Mouse (Mus musculus): ENCODE results near the gene S100a11. TPM values are rescaled to one million over a fixed set of nuclear protein-coding genes. Genes with fewer than 3 reads are reported as not detected.
"Not testable (repeated sequence)": the region's sequence is repeated elsewhere in the genome, so short reads cannot be mapped to it uniquely, and the experiment has no call there.

S100a11 gene
- polyA plus RNA-seq, 1 experiment from 2014 or later = 1,151 TPM

- Histone ChIP-seq H3K27ac (ENCODE audit: low read depth, low read length) (no peak overlapping the region), H3K27me3 (ENCODE audit: control insufficient read depth, insufficient read depth, low read length) (no peaks in the 10 kb centered on the region), H3K4me2 (replicated peaks; ENCODE audit: low read depth, low read length) (no peak overlapping the region), H3K4me3 (ENCODE audit: low read length) (no peak overlapping the region), H3K36me3 (ENCODE audit: control insufficient read depth, insufficient read depth, low read length) (no peaks in the 10 kb centered on the region), H3K9ac (ENCODE audit: low read depth, low read length) (no peak overlapping the region), H3K9me3 (ENCODE audit: control insufficient read depth, low read length) (no peaks in the 10 kb centered on the region), H3K4me1 (ENCODE audit: control insufficient read depth, insufficient read depth, low read length) (no peaks in the 10 kb centered on the region)
- 75% methylated on average over 2 of the region's 2 CpGs for WGBS
- no peak for ATAC-seq (ENCODE audit: low FRiP score, low TSS enrichment)
Measured at GRCm38 (mm10) chr3:93541501-93541900, 21.2 kb downstream of the S100a11 start.

GRCm38 (mm10) chr3:93544170-93544569 lies 23.9 kb downstream of the S100a11 start:
- 79% methylated on average over 6 of the region's 6 CpGs for WGBS
- not testable (repeated sequence) for H3K27ac ChIP-seq (ENCODE audit: low read depth, low read length); H3K36me3 ChIP-seq (ENCODE audit: control insufficient read depth, insufficient read depth, low read length); H3K4me2 ChIP-seq (replicated peaks; ENCODE audit: low read depth, low read length); ATAC-seq (ENCODE audit: low FRiP score, low TSS enrichment); H3K4me1 ChIP-seq (ENCODE audit: control insufficient read depth, insufficient read depth, low read length); H3K4me3 ChIP-seq (ENCODE audit: low read length); H3K9me3 ChIP-seq (ENCODE audit: control insufficient read depth, low read length); H3K27me3 ChIP-seq (ENCODE audit: control insufficient read depth, insufficient read depth, low read length); H3K9ac ChIP-seq (ENCODE audit: low read depth, low read length)

DNA sequence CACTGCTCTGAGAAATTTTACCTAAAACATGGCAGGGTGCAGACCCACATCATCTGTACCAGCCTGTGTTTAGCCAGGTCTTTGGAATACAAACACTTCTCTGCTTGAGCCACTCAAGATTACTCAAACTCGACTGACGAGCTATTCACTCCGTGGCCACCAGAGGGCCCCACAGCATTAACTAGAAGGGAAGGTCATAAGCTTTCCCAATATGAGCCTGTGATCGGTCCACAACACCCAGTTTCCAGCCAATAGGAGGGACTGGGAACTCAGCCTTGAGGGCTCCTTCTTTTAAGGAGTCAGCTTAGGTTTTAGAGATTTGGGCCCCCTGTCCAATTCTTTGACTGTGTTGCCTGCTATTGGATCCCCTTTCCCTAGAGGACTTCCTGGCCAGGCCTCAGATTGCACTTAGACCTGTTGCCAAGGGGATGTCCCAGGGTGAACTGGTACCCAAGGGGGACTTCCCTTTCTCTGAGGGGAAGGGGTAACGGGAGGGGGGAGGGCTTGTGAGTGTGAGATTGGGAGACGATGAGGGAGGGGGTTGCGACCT lies 26.9 kb downstream of the S100a11 start:
- Histone ChIP-seq H3K27me3 (ENCODE audit: control insufficient read depth, insufficient read depth, low read length) (no peaks in the 10 kb centered on the region), H3K4me1 (ENCODE audit: control insufficient read depth, insufficient read depth, low read length) (no peaks in the 10 kb centered on the region), H3K36me3 (ENCODE audit: control insufficient read depth, insufficient read depth, low read length) (no peaks in the 10 kb centered on the region), H3K9me3 (ENCODE audit: control insufficient read depth, low read length) (no peaks in the 10 kb centered on the region), H3K4me2 (replicated peaks; ENCODE audit: low read depth, low read length) (no peak overlapping the region), H3K4me3 (ENCODE audit: low read length) (no peak overlapping the region), H3K9ac (ENCODE audit: low read depth, low read length) (no peak overlapping the region), H3K27ac (ENCODE audit: low read depth, low read length) (no peak overlapping the region)
- ATAC-seq (ENCODE audit: low FRiP score, low TSS enrichment) = peak; percentile 79
- WGBS = 29% methylated on average over 7 of the region's 7 CpGs

DNA sequence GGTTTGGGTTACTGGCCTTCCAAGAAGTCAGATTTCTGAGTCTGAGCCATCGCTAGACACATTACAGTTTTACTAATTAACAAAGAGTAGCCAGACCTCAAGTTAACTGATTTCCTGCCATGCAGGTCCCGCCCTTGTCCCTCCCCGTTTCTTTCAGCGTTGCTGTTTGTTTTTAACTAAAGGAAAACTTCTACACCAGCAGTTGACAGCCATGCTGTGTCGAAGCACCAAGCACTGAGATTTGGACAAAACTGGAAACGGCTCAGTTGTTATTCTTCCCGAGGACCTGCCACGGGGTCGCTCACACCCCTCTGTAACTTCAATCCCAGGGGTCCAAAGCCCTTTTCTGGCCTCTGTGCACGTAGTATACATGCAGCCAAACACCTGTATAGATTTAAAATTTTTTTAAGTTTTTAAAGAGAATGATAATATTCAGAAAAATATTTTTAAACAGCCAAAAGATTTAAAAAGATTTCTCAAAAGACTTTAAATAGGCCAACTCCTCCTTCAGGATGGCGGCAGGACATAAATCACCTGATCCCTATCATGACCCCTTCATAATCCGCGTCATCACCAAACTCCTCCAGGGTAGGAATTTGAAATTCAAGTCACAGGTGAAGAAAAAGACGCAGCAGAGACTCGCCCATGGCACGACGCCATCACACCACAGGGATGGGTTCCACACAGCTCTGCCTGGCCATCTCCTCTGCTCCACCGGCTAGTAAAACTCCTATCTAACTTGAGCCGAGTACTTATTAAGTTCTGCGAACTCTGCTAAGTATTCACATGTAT lies 27.7 kb downstream of the S100a11 start:
- Histone ChIP-seq H3K9me3 (ENCODE audit: control insufficient read depth, low read length) (no peaks in the 10 kb centered on the region), H3K27ac (ENCODE audit: low read depth, low read length) (no peak overlapping the region), H3K9ac (ENCODE audit: low read depth, low read length) (no peak overlapping the region), H3K4me2 (replicated peaks; ENCODE audit: low read depth, low read length) (no peak overlapping the region), H3K36me3 (ENCODE audit: control insufficient read depth, insufficient read depth, low read length) (no peaks in the 10 kb centered on the region), H3K4me1 (ENCODE audit: control insufficient read depth, insufficient read depth, low read length) (no peaks in the 10 kb centered on the region), H3K27me3 (ENCODE audit: control insufficient read depth, insufficient read depth, low read length) (no peaks in the 10 kb centered on the region), H3K4me3 (ENCODE audit: low read length) (no peak overlapping the region)
- peak; percentile 47; the same call in 1 of the 2 replicates for ATAC-seq (ENCODE audit: low FRiP score, low TSS enrichment)
- 56% methylated on average over 20 of the region's 20 CpGs for WGBS

DNA sequence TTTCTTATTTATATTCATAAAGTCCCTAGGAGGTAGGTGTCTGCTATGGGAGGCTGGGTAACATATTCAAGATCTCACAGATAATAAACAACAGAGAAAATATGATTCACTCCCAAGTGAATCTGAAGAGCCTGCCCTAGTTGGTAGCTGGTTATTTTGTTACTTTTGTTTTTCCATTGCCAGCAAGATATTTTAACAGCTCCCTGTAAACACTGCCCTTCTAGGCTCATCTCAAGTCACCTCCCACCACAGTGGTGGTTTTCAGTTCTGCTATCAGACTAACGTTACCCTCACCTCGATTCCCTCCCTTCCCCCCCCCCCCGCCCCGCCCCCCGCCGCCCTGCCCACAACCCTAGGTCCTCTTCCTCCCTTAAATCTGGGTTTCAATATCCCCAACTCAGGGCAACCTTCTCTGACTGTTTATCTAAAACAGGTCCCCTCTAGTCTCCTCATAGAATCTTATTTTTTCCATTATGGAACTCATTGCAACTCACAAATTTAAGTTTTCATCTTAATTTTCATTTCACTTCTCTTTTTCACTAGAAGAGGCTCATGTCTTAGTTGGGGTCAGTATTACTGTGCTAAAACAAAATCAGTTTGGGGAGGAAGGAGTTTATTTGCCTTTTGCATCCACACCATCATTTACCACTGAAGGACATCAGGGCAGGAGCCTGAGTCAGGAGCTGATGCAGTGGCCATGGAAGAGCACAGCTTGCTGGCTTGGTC lies 28.4 kb downstream of the S100a11 start:
- ATAC-seq (ENCODE audit: low FRiP score, low TSS enrichment) = no peak
- 66% methylated on average over 5 of the region's 6 CpGs for WGBS
- H3K36me3 ChIP-seq (ENCODE audit: control insufficient read depth, insufficient read depth, low read length) = no peaks in the 10 kb centered on the region
- H3K4me3 ChIP-seq (ENCODE audit: low read length) = no peak overlapping the region
- H3K27me3 ChIP-seq (ENCODE audit: control insufficient read depth, insufficient read depth, low read length) = no peaks in the 10 kb centered on the region
- H3K4me1 ChIP-seq (ENCODE audit: control insufficient read depth, insufficient read depth, low read length) = no peaks in the 10 kb centered on the region
- no peak overlapping the region for H3K9ac ChIP-seq (ENCODE audit: low read depth, low read length)
- no peak overlapping the region for H3K4me2 ChIP-seq (replicated peaks; ENCODE audit: low read depth, low read length)
- no peaks in the 10 kb centered on the region for H3K9me3 ChIP-seq (ENCODE audit: control insufficient read depth, low read length)
- no peak overlapping the region for H3K27ac ChIP-seq (ENCODE audit: low read depth, low read length)

DNA sequence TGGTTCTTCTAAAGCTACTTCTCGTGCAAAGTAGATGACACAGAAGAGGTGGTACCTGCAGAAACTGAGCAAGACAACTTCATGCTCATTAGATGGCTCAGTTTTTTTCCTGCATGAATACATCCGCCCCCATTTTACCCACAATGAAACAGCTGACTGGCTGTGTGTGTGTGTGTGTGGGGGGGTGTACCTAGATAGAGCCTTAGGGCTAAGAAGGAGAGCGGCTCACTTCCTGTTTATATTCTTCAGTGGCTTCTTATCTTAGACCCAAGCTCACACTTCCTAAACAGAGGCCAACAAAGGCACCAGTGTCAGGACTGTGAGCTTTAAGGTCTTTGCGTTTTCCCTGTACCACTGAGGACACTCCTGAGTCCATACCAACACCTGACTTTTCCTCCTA lies 29.7 kb downstream of the S100a11 start:
- no peaks in the 10 kb centered on the region for H3K36me3 ChIP-seq (ENCODE audit: control insufficient read depth, insufficient read depth, low read length)
- no peaks in the 10 kb centered on the region for H3K9me3 ChIP-seq (ENCODE audit: control insufficient read depth, low read length)
- H3K4me1 ChIP-seq (ENCODE audit: control insufficient read depth, insufficient read depth, low read length) = 0 out of 2 replicates have a peak, but pooled peaks cover 3% of the 10 kb centered on the region
- no peaks in the 10 kb centered on the region for H3K27me3 ChIP-seq (ENCODE audit: control insufficient read depth, insufficient read depth, low read length)
- ATAC-seq (ENCODE audit: low FRiP score, low TSS enrichment) = no peak
- no peak overlapping the region for H3K4me2 ChIP-seq (replicated peaks; ENCODE audit: low read depth, low read length)
- no peak overlapping the region for H3K9ac ChIP-seq (ENCODE audit: low read depth, low read length)
- H3K27ac ChIP-seq (ENCODE audit: low read depth, low read length) = no peak overlapping the region
- WGBS = 75% methylated on average over 4 of the region's 4 CpGs
- no peak overlapping the region for H3K4me3 ChIP-seq (ENCODE audit: low read length)

GRCm38 (mm10) chr3:93551950-93552901 lies 31.9 kb downstream of the S100a11 start:
- H3K4me2 ChIP-seq (replicated peaks; ENCODE audit: low read depth, low read length) = no peak overlapping the region
- 77% methylated on average over 5 of the region's 5 CpGs for WGBS
- no peak overlapping the region for H3K27ac ChIP-seq (ENCODE audit: low read depth, low read length)
- H3K36me3 ChIP-seq (ENCODE audit: control insufficient read depth, insufficient read depth, low read length) = no peaks in the 10 kb centered on the region
- H3K27me3 ChIP-seq (ENCODE audit: control insufficient read depth, insufficient read depth, low read length) = no peaks in the 10 kb centered on the region
- peaks cover 8% of the 10 kb centered on the region; the same call in 1 of the 2 replicates for H3K4me1 ChIP-seq (ENCODE audit: control insufficient read depth, insufficient read depth, low read length)
- H3K9me3 ChIP-seq (ENCODE audit: control insufficient read depth, low read length) = no peaks in the 10 kb centered on the region
- H3K4me3 ChIP-seq (ENCODE audit: low read length) = no peak overlapping the region
- H3K9ac ChIP-seq (ENCODE audit: low read depth, low read length) = no peak overlapping the region
- no peak for ATAC-seq (ENCODE audit: low FRiP score, low TSS enrichment)

DNA sequence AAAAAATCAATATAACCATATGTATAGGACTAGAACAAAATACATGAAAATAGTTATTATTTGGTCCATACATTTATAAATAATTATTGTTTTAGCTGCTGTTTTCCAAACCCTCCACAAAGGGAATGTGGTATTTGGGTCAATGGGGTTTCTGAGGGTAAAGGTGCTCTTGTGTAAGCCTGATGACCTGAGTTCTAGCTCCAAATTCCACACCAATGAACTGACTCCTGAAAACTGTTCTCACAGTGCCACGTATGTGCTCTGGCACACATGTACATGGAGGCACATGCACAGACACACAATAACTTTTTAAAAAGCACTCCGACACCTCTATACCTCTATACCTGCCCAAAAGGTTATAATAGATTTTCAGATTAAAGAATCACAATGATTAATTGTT lies 33.0 kb downstream of the S100a11 start:
- peaks cover 12% of the 10 kb centered on the region for H3K4me1 ChIP-seq (ENCODE audit: control insufficient read depth, insufficient read depth, low read length)
- H3K27ac ChIP-seq (ENCODE audit: low read depth, low read length) = no peak overlapping the region
- 92% methylated on average over 2 of the region's 2 CpGs for WGBS
- no peak overlapping the region for H3K4me3 ChIP-seq (ENCODE audit: low read length)
- H3K27me3 ChIP-seq (ENCODE audit: control insufficient read depth, insufficient read depth, low read length) = no peaks in the 10 kb centered on the region
- no peaks in the 10 kb centered on the region for H3K9me3 ChIP-seq (ENCODE audit: control insufficient read depth, low read length)
- no peaks in the 10 kb centered on the region for H3K36me3 ChIP-seq (ENCODE audit: control insufficient read depth, insufficient read depth, low read length)
- H3K9ac ChIP-seq (ENCODE audit: low read depth, low read length) = no peak overlapping the region
- H3K4me2 ChIP-seq (replicated peaks; ENCODE audit: low read depth, low read length) = no peak overlapping the region
- no peak for ATAC-seq (ENCODE audit: low FRiP score, low TSS enrichment)
